Mouse (Mus musculus): Measurements from ENCODE around the gene Trpm8. TPM values are rescaled to one million over a fixed set of nuclear protein-coding genes. Genes with fewer than 3 reads are reported as not detected.

Gene Trpm8
- polyA plus RNA-seq, 1 experiment from 2014 or later, result 0.11 TPM

- WGBS, result 72% methylated on average over 1 of the region's 1 CpGs
- no peak overlapping the region for H3K4me3 ChIP-seq
- H3K27ac ChIP-seq (replicated peaks), result no peak overlapping the region
- H3K4me1 ChIP-seq, result no peaks in the 10 kb centered on the region
- H3K9ac ChIP-seq (replicated peaks), result no peak overlapping the region
- H3K9me3 ChIP-seq, result peaks cover 43% of the 10 kb centered on the region
- ATAC-seq (replicated peaks), result no peak
- no peaks in the 10 kb centered on the region for H3K36me3 ChIP-seq
- H3K4me2 ChIP-seq (replicated peaks), result no peak overlapping the region
- no peaks in the 10 kb centered on the region for H3K27me3 ChIP-seq
These were observed 13.1 kb downstream of the Trpm8 start for GRCm38 (mm10) chr1:88290511-88290910.

- ATAC-seq (replicated peaks), result no peak
- Histone ChIP-seq H3K4me3 (no peak overlapping the region), H3K4me1 (no peaks in the 10 kb centered on the region), H3K27me3 (no peaks in the 10 kb centered on the region), H3K27ac (replicated peaks) (no peak overlapping the region), H3K9me3 (peaks cover 53% of the 10 kb centered on the region), H3K4me2 (replicated peaks) (no peak overlapping the region), H3K36me3 (no peaks in the 10 kb centered on the region), H3K9ac (replicated peaks) (no peak overlapping the region)
- WGBS, result 66% methylated on average over 3 of the region's 3 CpGs
These were observed 14.0 kb downstream of the Trpm8 start for GRCm38 (mm10) chr1:88291409-88292005.

- Histone ChIP-seq H3K4me3 (no peak overlapping the region), H3K27me3 (no peaks in the 10 kb centered on the region), H3K4me2 (replicated peaks) (no peak overlapping the region), H3K27ac (replicated peaks) (no peak overlapping the region), H3K9ac (replicated peaks) (no peak overlapping the region), H3K9me3 (peaks cover 54% of the 10 kb centered on the region), H3K4me1 (no peaks in the 10 kb centered on the region), H3K36me3 (no peaks in the 10 kb centered on the region)
- no peak for ATAC-seq (replicated peaks)
- WGBS, result 52% methylated on average over 2 of the region's 2 CpGs
These were observed 14.6 kb downstream of the Trpm8 start for GRCm38 (mm10) chr1:88292057-88292456.

GRCm38 (mm10) chr1:88294650-88295049, 17.2 kb downstream of the Trpm8 start:
- peaks cover 59% of the 10 kb centered on the region for H3K9me3 ChIP-seq

GRCm38 (mm10) chr1:88296171-88296920, 18.9 kb downstream of the Trpm8 start:
- Histone ChIP-seq H3K4me3 (no peak overlapping the region), H3K36me3 (no peaks in the 10 kb centered on the region), H3K9me3 (peaks cover 64% of the 10 kb centered on the region), H3K4me2 (replicated peaks) (no peak overlapping the region), H3K27ac (replicated peaks) (no peak overlapping the region), H3K27me3 (no peaks in the 10 kb centered on the region), H3K4me1 (no peaks in the 10 kb centered on the region), H3K9ac (replicated peaks) (no peak overlapping the region)
- 75% methylated on average over 4 of the region's 4 CpGs for WGBS
- no peak for ATAC-seq (replicated peaks)

More at GRCm38 (mm10) chr1:88294650-88295049, 17.2 kb downstream of the Trpm8 start:
- H3K4me3 ChIP-seq, result no peak overlapping the region
- H3K4me1 ChIP-seq, result no peaks in the 10 kb centered on the region
- H3K9ac ChIP-seq (replicated peaks), result no peak overlapping the region
- H3K4me2 ChIP-seq (replicated peaks), result no peak overlapping the region
- H3K27ac ChIP-seq (replicated peaks), result no peak overlapping the region
- no peak for ATAC-seq (replicated peaks)
- no peaks in the 10 kb centered on the region for H3K36me3 ChIP-seq
- WGBS, result 22% methylated on average over 1 of the region's 1 CpGs
- no peaks in the 10 kb centered on the region for H3K27me3 ChIP-seq

- no peaks in the 10 kb centered on the region for H3K36me3 ChIP-seq
- no peak overlapping the region for H3K4me3 ChIP-seq
- no peak overlapping the region for H3K27ac ChIP-seq (replicated peaks)
- H3K9me3 ChIP-seq, result peaks cover 68% of the 10 kb centered on the region
- no peaks in the 10 kb centered on the region for H3K27me3 ChIP-seq
- H3K4me2 ChIP-seq (replicated peaks), result no peak overlapping the region
- 69% methylated on average over 7 of the region's 7 CpGs for WGBS
- no peak for ATAC-seq (replicated peaks)
- H3K4me1 ChIP-seq, result no peaks in the 10 kb centered on the region
- no peak overlapping the region for H3K9ac ChIP-seq (replicated peaks)
These were observed 20.2 kb downstream of the Trpm8 start for GRCm38 (mm10) chr1:88297480-88298258.

GRCm38 (mm10) chr1:88298686-88299528, 21.4 kb downstream of the Trpm8 start:
- WGBS, result 63% methylated on average over 4 of the region's 4 CpGs
- no peak overlapping the region for H3K9ac ChIP-seq (replicated peaks)

GRCm38 (mm10) chr1:88299529-88299945, 22.1 kb downstream of the Trpm8 start:
- peaks cover 79% of the 10 kb centered on the region for H3K9me3 ChIP-seq
- H3K27ac ChIP-seq (replicated peaks), result no peak overlapping the region
- 84% methylated on average over 2 of the region's 2 CpGs for WGBS
- no peak overlapping the region for H3K4me3 ChIP-seq
- no peak for ATAC-seq (replicated peaks)
- H3K9ac ChIP-seq (replicated peaks), result no peak overlapping the region
- H3K4me2 ChIP-seq (replicated peaks), result no peak overlapping the region
- no peaks in the 10 kb centered on the region for H3K36me3 ChIP-seq
- no peaks in the 10 kb centered on the region for H3K27me3 ChIP-seq
- no peaks in the 10 kb centered on the region for H3K4me1 ChIP-seq

More at GRCm38 (mm10) chr1:88298686-88299528, 21.4 kb downstream of the Trpm8 start:
- no peak overlapping the region for H3K4me3 ChIP-seq
- H3K9me3 ChIP-seq, result peaks cover 76% of the 10 kb centered on the region
- H3K4me2 ChIP-seq (replicated peaks), result no peak overlapping the region
- H3K36me3 ChIP-seq, result no peaks in the 10 kb centered on the region
- H3K4me1 ChIP-seq, result no peaks in the 10 kb centered on the region
- H3K27ac ChIP-seq (replicated peaks), result no peak overlapping the region
- ATAC-seq (replicated peaks), result no peak
- no peaks in the 10 kb centered on the region for H3K27me3 ChIP-seq

GRCm38 (mm10) chr1:88300301-88301050, 23.0 kb downstream of the Trpm8 start:
- Histone ChIP-seq H3K4me3 (no peak overlapping the region), H3K27ac (replicated peaks) (no peak overlapping the region), H3K4me1 (no peaks in the 10 kb centered on the region), H3K36me3 (no peaks in the 10 kb centered on the region), H3K9ac (replicated peaks) (no peak overlapping the region), H3K27me3 (no peaks in the 10 kb centered on the region), H3K4me2 (replicated peaks) (no peak overlapping the region), H3K9me3 (peaks cover 83% of the 10 kb centered on the region)
- 48% methylated on average over 5 of the region's 5 CpGs for WGBS
- no peak; the same call in 1 of the 2 replicates for ATAC-seq (replicated peaks)

- peak; percentile 33; the same call in 1 of the 2 replicates for ATAC-seq (replicated peaks)
- WGBS, result 69% methylated on average over 9 of the region's 9 CpGs
These were observed 23.9 kb downstream of the Trpm8 start for GRCm38 (mm10) chr1:88301121-88302014.

More at GRCm38 (mm10) chr1:88301121-88302014, 23.9 kb downstream of the Trpm8 start:
- Histone ChIP-seq H3K36me3 (no peaks in the 10 kb centered on the region), H3K4me3 (no peak overlapping the region), H3K27me3 (no peaks in the 10 kb centered on the region), H3K4me1 (no peaks in the 10 kb centered on the region), H3K9ac (replicated peaks) (no peak overlapping the region), H3K9me3 (peaks cover 83% of the 10 kb centered on the region), H3K4me2 (replicated peaks) (no peak overlapping the region), H3K27ac (replicated peaks) (no peak overlapping the region)

All from forebrain, embryonic 15.5 days (tissue).